Mouse (Mus musculus): ENCODE results near the gene Mapk12.

DNA sequence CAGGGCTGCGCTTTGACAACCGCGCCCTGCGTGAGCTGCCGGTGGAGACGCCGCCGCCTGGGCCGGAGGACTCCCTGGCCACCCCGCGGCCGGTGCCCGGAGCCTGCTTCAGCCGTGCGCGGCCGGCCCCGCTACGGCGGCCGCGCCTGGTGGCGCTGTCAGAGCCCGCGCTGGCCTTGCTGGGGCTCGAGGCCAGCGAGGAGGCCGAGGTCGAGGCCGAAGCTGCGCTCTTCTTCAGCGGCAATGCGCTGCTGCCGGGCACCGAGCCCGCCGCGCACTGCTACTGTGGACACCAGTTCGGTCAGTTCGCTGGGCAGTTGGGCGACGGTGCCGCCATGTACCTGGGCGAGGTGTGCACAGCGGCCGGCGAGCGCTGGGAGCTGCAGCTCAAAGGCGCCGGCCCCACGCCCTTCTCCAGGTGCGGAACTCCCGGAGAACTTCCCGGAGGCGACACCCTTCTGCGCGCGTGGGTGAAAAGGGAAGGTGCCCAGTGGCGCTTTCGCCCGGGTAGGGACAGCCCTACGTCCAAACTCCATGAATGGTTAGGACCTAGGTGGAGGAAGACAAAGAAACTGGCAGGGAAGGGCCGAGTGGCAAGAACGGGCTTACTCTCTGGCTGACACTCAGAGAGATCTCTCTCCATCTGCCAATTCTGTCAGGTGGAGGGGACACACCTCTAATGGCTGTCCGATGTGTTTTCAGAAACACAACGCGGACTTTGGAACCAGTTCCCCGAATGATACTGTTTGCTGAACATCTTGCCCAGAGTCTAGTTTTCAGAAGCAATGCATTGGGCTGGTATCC is 51.1 kb downstream of the Mapk12 start:
- TF ChIP-seq CTCF (IDR thresholded peaks at IDR 0.05) (no peak), EP300 (IDR thresholded peaks at IDR 0.05) (no peak)
